Mouse (Mus musculus) right cerebral cortex, postnatal 10 days (tissue): ENCODE data around the gene Iqcf4.
"Not testable (repeated sequence)": the region's sequence is repeated elsewhere in the genome, so short reads cannot be mapped to it uniquely, and the experiment has no call there.

Experiments used
- DNase-seq, 2 experiments: peaks; one replicate each; pipeline ENCODE4 v3.0.0; 2021; ENCODE audit warnings: low spot score in 2 of 2

The Iqcf4 gene

GRCm38 (mm10) chr9:106570896-106571295 lies at the start of gene Iqcf4:
TSS of gene Iqcf4 (minus strand) at chr9:106570996.
- DNase-seq = peak in 1 of 2 experiments; percentile 11

- peak in 1 of 2 experiments; percentile 54 for DNase-seq
These were observed 46.7 kb upstream of the Iqcf4 start for GRCm38 (mm10) chr9:106617496-106617895.

GRCm38 (mm10) chr9:106616306-106616705 lies 45.5 kb upstream of the Iqcf4 start:
- no peak for DNase-seq

GRCm38 (mm10) chr9:106614616-106615015 lies 43.8 kb upstream of the Iqcf4 start:
- DNase-seq = no peak

- DNase-seq = no peak
These were observed 43.2 kb upstream of the Iqcf4 start for GRCm38 (mm10) chr9:106613951-106614350.

GRCm38 (mm10) chr9:106610727-106611126 lies 39.9 kb upstream of the Iqcf4 start:
- no peak for DNase-seq

- peak; percentile 70 to 84 for DNase-seq
These were observed 29.8 kb upstream of the Iqcf4 start for GRCm38 (mm10) chr9:106600546-106600945.

GRCm38 (mm10) chr9:106598466-106598865 lies 27.7 kb upstream of the Iqcf4 start:
- DNase-seq = peak in 1 of 2 experiments; percentile 27

- peak; percentile 32 to 58 for DNase-seq
These were observed 25.0 kb upstream of the Iqcf4 start for GRCm38 (mm10) chr9:106595836-106596235.

- DNase-seq = not testable (repeated sequence)
These were observed 24.6 kb upstream of the Iqcf4 start for GRCm38 (mm10) chr9:106595402-106595801.

GRCm38 (mm10) chr9:106592158-106592557 lies 21.4 kb upstream of the Iqcf4 start:
- peak in 1 of 2 experiments; percentile 34 for DNase-seq

- DNase-seq = peak in 1 of 2 experiments; percentile 4
These were observed 11.8 kb upstream of the Iqcf4 start for GRCm38 (mm10) chr9:106582552-106582951.

GRCm38 (mm10) chr9:106580016-106580415 lies 9.2 kb upstream of the Iqcf4 start:
- DNase-seq = peak in 1 of 2 experiments; percentile 25

- DNase-seq = no peak
These were observed 5.3 kb upstream of the Iqcf4 start for GRCm38 (mm10) chr9:106576112-106576511.

- DNase-seq = peak in 1 of 2 experiments; percentile 1
These were observed 2.6 kb upstream of the Iqcf4 start for GRCm38 (mm10) chr9:106573366-106573765.

GRCm38 (mm10) chr9:106572186-106572585 lies 1.4 kb upstream of the Iqcf4 start:
- no peak for DNase-seq

- DNase-seq = no peak
These were observed 4.4 kb downstream of the Iqcf4 start for GRCm38 (mm10) chr9:106566437-106566836.

GRCm38 (mm10) chr9:106564025-106564424 lies 6.8 kb downstream of the Iqcf4 start:
- no peak for DNase-seq

GRCm38 (mm10) chr9:106562291-106562690 lies 8.5 kb downstream of the Iqcf4 start:
- no peak for DNase-seq

GRCm38 (mm10) chr9:106561531-106561930 lies 9.3 kb downstream of the Iqcf4 start, which contains the start of gene Iqcf3:
TSS of gene Iqcf3 (minus strand) at chr9:106561631.
- DNase-seq = no peak

- peak in 1 of 2 experiments; percentile 61 for DNase-seq
These were observed 35.8 kb downstream of the Iqcf4 start for GRCm38 (mm10) chr9:106534975-106535374.

- DNase-seq = no peak
These were observed 36.5 kb downstream of the Iqcf4 start for GRCm38 (mm10) chr9:106534296-106534695.

- peak in 1 of 2 experiments; percentile 60 for DNase-seq
These were observed 39.0 kb downstream of the Iqcf4 start for GRCm38 (mm10) chr9:106531833-106532232.

GRCm38 (mm10) chr9:106519909-106520308 lies 50.9 kb downstream of the Iqcf4 start:
- no peak for DNase-seq
